Mouse (Mus musculus) gastrocnemius, postnatal 4 days (tissue): ENCODE results near the gene Thra. TPM values are rescaled to one million over a fixed set of nuclear protein-coding genes. Genes with fewer than 3 reads are reported as not detected.
A peak's percentile ranks its signal among the peaks of the same experiment; 100 is the strongest.

Experiments used
- DNase-seq, 2 experiments: peaks; one replicate each; pipeline ENCODE4 v3.0.0; 2021 to 2022; ENCODE audit warnings: low spot score in 2 of 2, mixed read lengths in 2 of 2
- total RNA-seq, 2 experiments: library from RNA; stranded (reverse); gene quantifications; 2 replicates each; pipeline ENCODE4 v1.2.3; 2021

Thra gene
- total RNA-seq, 2 experiments from 2014 or later = 225 TPM

- DNase-seq = no peak
These were observed 22.5 kb downstream of the Thra start for GRCm38 (mm10) chr11:98762756-98763501.

GRCm38 (mm10) chr11:98763502-98763861, 23.0 kb downstream of the Thra start:
- DNase-seq = no peak

GRCm38 (mm10) chr11:98764091-98764490, 23.7 kb downstream of the Thra start:
- no peak for DNase-seq

GRCm38 (mm10) chr11:98764746-98765145, 24.3 kb downstream of the Thra start:
- no peak for DNase-seq

- DNase-seq = no peak
These were observed 25.2 kb downstream of the Thra start for GRCm38 (mm10) chr11:98765421-98766309.

GRCm38 (mm10) chr11:98766346-98766745, 25.9 kb downstream of the Thra start:
- no peak for DNase-seq

GRCm38 (mm10) chr11:98766816-98767215, 26.4 kb downstream of the Thra start:
- no peak for DNase-seq

GRCm38 (mm10) chr11:98767276-98767675, 26.8 kb downstream of the Thra start:
- DNase-seq = no peak

GRCm38 (mm10) chr11:98767713-98768112, 27.3 kb downstream of the Thra start:
- no peak for DNase-seq

GRCm38 (mm10) chr11:98768127-98769006, 27.9 kb downstream of the Thra start:
- DNase-seq = peak in 1 of 2 experiments; percentile 14

- no peak for DNase-seq
These were observed 28.8 kb downstream of the Thra start for GRCm38 (mm10) chr11:98769007-98769954.

GRCm38 (mm10) chr11:98770096-98770975, 29.9 kb downstream of the Thra start:
- no peak for DNase-seq

- no peak for DNase-seq
These were observed 30.7 kb downstream of the Thra start for GRCm38 (mm10) chr11:98771131-98771530.

GRCm38 (mm10) chr11:98771844-98772525, 31.5 kb downstream of the Thra start:
- no peak for DNase-seq

GRCm38 (mm10) chr11:98772667-98773171, 32.3 kb downstream of the Thra start:
- DNase-seq = no peak

GRCm38 (mm10) chr11:98773635-98774295, 33.3 kb downstream of the Thra start:
- peak; percentile 96 to 99 for DNase-seq

GRCm38 (mm10) chr11:98774582-98775347, 34.3 kb downstream of the Thra start, which contains the start of gene Nr1d1:
Gene Nr1d1, minus strand, starts transcription at chr11:98775333.
- DNase-seq = no peak
